Mouse (Mus musculus) layer of hippocampus, postnatal 36 days (tissue): Measurements from ENCODE around the gene Polr1b. TPM values are rescaled to one million over a fixed set of nuclear protein-coding genes. Genes with fewer than 3 reads are reported as not detected.

Source experiments
- DNase-seq, 2 experiments: peaks; one replicate each; pipeline ENCODE4 v3.0.0; 2022
- total RNA-seq, 2 experiments: library from RNA; stranded (reverse); gene quantifications; 2 replicates each; pipeline ENCODE4 v1.2.3; 2021

Gene Polr1b
- total RNA-seq, 2 experiments from 2014 or later = 16.0 to 18.3 TPM

DNA sequence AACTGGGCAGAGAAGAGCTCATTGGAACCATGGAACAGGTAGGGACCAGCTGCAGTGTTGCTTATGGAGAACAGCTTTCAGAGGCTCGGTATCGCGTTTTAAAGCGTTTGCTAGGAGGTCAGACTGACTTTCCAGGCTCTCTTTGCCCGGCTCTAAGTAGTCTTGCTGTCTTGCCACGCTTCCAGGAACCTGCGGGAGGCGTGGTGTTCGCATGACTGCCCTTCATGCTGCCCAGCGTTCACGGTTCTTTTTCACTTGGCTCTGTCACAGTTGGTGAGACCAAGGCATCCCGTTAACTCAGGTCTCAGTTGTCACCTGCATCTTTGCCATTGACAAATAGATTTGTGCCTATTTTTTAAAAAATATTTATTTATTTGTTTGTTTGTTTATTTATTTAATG is 17.3 kb downstream of the Polr1b start:
- DNase-seq = no peak

DNA sequence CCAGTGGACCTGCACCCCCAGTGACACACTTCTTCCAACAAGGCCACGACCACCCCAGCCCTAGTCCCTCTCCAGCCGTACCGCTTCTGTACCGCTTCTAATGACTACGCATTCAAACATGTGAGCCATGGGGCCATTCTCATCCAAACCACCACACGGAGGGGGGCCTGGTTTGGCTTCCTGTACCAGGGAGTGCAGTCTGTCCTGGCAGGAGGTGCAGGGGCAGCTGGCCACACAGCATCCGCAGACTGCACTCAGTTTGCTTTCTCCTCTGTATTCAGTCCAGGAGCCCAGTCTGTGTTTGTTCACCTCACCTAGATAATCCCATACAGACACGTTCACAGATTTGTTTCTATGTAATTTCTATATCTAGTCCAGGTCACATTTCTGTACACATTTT is 21.2 kb downstream of the Polr1b start:
- no peak for DNase-seq

DNA sequence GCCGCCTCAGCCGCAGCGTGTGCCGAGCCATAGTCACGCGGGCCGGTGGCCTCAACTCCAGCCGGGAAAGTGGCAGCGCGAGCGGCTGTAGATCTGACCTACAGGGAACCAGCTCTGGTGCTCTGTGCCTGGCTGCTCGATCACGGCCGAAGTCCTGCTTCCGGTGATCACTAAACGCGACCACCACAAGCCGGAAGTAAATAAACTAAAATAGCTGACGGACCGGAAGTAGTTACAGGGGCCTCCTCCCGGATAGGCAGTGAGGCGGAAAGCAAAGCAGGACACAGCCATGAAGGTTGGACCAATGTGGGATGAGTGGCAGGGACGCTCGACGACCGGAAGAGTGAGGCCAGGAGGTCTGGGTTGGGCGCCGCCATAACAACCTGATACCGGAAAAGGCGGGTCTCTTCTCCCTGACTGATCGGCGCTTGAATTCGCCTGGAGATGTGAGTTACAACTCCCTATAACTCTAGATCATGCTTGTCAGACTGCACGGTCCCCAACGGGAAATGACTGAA is 28.7 kb downstream of the Polr1b start, which contains the start of gene Chchd5:
Chchd5 (plus strand) TSS at position 289 of the 518 bp plus-strand sequence.
- peak; percentile 91 to 95 for DNase-seq

DNA sequence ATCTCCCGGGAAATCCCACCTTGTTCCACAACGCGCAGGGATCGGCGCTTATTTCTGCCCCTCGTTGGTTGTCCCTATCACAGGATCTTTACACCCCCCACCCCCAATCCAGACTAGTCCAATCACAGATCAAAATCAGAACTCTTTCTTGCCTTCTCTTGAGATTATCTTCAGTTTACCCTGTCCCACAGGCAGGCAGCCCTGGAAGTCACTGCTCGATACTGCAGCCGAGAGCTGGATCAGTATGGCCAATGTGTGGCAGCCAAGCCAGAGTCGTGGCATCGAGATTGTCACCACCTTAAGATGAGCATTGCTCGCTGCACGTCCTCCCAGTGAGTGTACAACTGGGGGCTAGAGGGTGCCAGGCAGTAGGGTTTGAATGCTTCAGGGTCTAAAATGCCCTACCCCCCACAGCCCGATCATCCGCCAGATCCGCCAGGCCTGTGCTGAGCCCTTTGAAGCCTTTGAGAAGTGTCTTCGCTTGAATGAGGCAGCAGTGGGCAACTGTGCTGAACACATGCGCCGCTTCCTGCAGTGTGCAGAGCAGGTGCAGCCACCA is 29.3 kb downstream of the Polr1b start:
- no peak for DNase-seq

DNA sequence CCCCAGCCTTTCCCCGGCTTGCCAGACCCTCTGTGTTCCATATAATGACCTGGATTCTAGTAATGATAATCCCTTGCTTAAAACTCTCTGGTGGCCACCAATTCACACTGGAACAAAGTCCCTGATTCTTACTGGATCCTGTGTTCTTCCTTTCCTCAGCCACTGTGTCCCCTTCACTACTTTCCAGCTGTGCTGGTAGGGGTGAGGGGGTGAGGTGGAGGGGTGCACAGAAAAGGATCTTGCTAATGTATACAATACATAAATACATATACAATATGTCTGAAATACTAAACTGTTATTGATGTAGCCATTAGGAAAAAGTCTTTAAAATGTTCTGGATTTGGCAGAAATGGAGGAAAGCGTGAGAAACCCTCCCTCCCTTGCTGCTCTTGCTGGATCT is 30.0 kb downstream of the Polr1b start:
- DNase-seq = no peak

GRCm38 (mm10) chr2:129132231-129132630 is 31.4 kb downstream of the Polr1b start:
- no peak for DNase-seq

DNA sequence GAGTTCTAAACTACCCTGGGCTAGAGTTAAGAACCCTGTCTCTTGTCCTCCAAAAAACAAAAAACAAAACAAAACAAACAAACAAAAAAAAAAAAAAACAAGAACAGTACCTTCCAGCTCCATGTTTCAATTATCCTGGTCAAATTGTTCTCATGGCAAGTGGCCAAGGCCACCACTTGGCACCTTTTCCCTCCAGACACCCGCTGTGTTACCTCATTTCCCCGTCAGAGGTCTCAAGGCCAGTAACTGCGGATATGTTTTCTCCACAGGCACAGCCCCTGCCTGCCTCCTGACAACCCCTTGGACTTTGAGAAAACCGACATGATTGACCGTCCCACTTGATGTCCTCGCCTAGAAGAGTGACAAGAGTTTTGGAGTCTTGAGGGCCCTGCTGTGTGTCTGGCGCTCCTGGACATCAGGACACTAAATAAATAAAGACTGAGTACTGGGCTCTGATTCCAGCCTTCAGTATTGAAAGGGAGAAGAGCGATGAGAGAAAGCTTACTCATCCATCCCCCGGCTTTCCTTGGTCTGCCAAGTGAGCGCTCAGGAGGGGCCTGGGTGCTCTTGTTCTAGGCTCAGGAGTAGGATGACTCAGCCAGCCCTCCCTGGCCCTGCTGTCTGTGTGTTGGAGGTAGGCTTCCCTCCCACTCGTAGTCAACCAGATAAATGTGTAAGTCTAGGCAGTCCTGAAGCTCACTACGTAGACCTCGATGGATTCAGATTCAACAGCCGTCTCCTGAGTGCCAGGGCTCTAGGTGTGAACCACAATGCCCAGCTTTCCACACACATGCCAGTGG is 32.4 kb downstream of the Polr1b start:
- peak; percentile 37 to 39 for DNase-seq

DNA sequence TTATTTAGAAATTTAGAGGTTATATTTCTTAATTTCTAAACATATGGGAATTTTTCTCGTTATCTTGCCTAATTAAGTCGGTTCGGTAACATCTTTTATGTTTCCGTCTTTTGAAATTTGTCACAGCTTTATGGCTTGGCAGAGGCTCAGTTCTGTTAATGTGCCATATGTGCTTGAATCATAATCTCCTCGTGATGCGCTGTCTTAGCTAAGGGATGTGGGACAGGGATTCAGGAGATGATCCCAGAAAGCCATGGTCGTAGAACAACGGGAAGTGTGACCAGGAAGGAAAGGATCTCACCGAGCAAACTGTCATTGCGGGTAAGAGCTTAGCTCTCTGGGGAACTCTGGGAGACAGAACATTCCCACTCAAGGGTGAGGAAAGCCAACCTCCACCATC is 39.1 kb downstream of the Polr1b start:
- peak in 1 of 2 experiments; percentile 39 for DNase-seq

DNA sequence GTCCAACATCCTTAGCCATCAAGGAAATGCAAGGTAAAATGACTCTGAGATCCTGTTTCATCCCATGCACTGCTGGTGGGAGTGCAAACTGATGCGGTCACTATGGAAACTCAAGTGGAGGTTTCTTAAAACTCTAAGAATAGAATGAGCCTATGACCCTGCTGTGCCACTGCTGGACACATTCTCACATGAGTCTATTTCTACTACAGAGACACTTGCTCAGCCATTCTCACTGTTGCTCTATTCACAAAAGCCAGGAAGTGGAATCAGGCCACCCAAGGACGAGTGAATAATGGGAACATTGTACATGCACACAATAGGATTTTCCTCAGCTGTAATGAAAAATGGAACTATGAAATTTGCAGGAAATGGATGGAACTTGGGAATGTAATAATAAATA is 48.0 kb downstream of the Polr1b start:
- DNase-seq = no peak

DNA sequence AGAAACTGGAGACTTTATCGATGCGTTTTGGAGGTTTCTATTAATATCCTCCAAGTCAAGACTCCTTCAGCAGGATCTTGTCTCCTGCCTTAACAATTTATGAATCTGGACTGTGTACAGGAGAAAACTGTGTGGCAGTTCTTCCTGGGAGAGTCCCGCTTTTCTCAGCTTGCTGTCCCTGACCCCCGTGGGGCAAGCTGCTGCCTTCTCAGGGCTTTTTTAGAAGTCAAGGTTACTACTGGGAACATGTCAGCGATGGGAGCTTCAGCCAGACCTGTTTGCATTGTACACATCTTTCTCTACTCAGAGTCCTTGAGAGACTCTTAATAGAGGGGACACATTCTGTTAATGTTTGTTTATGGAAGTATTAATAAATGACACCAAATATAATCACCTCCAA is 49.6 kb downstream of the Polr1b start:
- no peak for DNase-seq

DNA sequence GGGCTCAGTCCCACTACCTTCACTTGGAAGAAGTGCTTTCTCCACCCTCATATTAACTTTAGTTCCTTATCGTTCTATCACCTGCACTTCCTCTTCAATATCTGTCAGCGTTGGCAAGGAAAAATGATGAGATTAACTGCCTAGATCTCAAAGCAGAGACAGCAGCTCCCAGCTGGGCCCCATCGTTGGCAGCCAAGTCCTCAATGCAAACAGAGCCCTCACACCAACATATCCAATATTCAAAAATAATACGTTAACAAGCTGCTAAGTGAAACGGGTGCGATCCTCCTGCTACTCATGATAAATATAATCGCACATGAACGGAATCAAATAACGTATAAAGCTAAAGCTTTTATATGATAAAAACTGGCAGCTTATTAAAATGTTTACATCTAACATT is 50.3 kb downstream of the Polr1b start:
- DNase-seq = no peak

DNA sequence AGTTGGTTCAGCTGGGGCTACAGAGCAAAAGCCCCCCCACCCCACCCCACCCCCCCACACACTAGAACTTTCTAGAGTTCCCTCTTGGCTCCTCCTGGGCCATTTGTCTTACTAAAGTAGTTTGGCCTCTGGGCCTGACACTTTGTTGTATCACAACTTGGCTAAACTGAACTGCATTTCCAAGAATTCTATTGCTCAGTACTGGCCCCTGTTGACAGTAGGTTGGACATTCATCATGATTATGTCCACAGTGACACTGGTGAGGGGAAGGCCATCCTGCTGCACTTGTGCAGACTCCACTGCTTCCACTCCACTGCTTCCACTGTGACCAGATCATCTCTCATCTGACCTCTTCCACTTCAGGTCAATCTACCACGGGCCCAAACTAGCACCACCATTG is 52.0 kb downstream of the Polr1b start:
- DNase-seq = no peak

- no peak for DNase-seq
These were observed 64.0 kb downstream of the Polr1b start for GRCm38 (mm10) chr2:129164815-129165214.

GRCm38 (mm10) chr2:129166466-129167463 is 66.0 kb downstream of the Polr1b start:
- DNase-seq = no peak

DNA sequence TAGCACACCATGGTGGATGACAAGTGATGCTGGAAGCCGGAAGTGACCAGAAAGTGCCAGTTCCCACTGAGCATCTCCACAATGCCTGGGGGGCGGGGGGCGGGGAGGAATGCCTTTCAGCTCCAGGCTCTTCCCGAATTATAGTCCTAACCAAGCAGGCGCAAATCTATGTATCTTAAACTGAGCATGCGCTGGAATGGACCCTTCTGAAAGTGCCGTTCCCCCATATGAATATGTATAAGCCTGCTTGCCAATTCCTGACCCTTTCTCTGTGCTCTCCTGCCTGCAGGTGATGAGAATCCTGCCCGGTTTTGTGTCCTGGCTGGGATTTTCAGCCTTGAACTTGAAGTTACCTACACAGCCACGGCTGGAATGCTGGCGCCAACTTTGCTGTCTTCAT is 72.6 kb downstream of the Polr1b start:
- no peak for DNase-seq

GRCm38 (mm10) chr2:129174474-129174873 is 73.7 kb downstream of the Polr1b start:
- DNase-seq = peak; percentile 49 to 53

- no peak for DNase-seq
These were observed 74.8 kb downstream of the Polr1b start for GRCm38 (mm10) chr2:129175636-129176035.

Other genes with a start within 250 kb of the Polr1b start
- under 1 TPM; 0.72 to 0.91 TPM for gene Fbln7, start 238.0 kb upstream of the Polr1b start, total RNA-seq
- gene Zc3h8, start 156.9 kb upstream of the Polr1b start, total RNA-seq = 1 to 10 TPM; 5.8 to 6.0 TPM
- 10 to 100 TPM; 15.6 to 17.2 TPM for gene Zc3h6, start 133.6 kb upstream of the Polr1b start, total RNA-seq
- gene Gm10762, start 133.3 kb upstream of the Polr1b start, total RNA-seq = 1 to 10 TPM; 3.2 to 4.9 TPM
- gene Vinac1, start 52.8 kb upstream of the Polr1b start, total RNA-seq = under 1 TPM in 1 of 2 experiments, not detected in 1; 0.07 TPM
- 10 to 100 TPM; 32.2 to 33.4 TPM for gene Ttl, start 35.1 kb upstream of the Polr1b start, total RNA-seq
- 10 to 100 TPM; 10.8 to 12.4 TPM for gene Chchd5, start 28.7 kb downstream of the Polr1b start, total RNA-seq
- gene Slc20a1, start 97.8 kb downstream of the Polr1b start, total RNA-seq = 100 to 1,000 TPM; 115 to 119 TPM
- gene Ckap2l, start 196.2 kb downstream of the Polr1b start, total RNA-seq = under 1 TPM; 0.43 to 0.52 TPM
- gene Il1a, start 209.0 kb downstream of the Polr1b start, total RNA-seq = under 1 TPM; 0.40 to 0.63 TPM